Mouse (Mus musculus): ENCODE data around the gene Tmc1. TPM values are rescaled to one million over a fixed set of nuclear protein-coding genes. Genes with fewer than 3 reads are reported as not detected.

Gene Tmc1
- not detected in 2 replicates for polyA plus RNA-seq (2011; ENCODE audit: insufficient read length, low read depth, missing spikeins)

GRCm38 (mm10) chr19:20953874-20954273 lies at the start of gene Tmc1:
Gene Tmc1, minus strand, starts transcription at chr19:20954202.
- no peaks in the 10 kb centered on the region for H3K4me1 ChIP-seq (ENCODE audit: control insufficient read depth, insufficient read depth, low read length)
- no peak within 1 kb of the TSS for H3K27ac ChIP-seq (ENCODE audit: insufficient read depth, low read length)
- H3K4me3 ChIP-seq (ENCODE audit: insufficient read depth, low read length), result no peak within 1 kb of the TSS
- TF ChIP-seq POLR2A (IDR thresholded peaks at IDR 0.05; ENCODE audit: low read depth, low read length) (no peak), CTCF (IDR thresholded peaks at IDR 0.05; ENCODE audit: borderline replicate concordance, insufficient read depth, low read length) (no peak)

GRCm38 (mm10) chr19:21001552-21001951 lies 47.5 kb upstream of the Tmc1 start:
- TF ChIP-seq POLR2A (IDR thresholded peaks at IDR 0.05; ENCODE audit: low read depth, low read length), result no peak
- TF ChIP-seq CTCF (IDR thresholded peaks at IDR 0.05; ENCODE audit: borderline replicate concordance, insufficient read depth, low read length), result no peak
- H3K4me1 ChIP-seq (ENCODE audit: control insufficient read depth, insufficient read depth, low read length), result no peaks in the 10 kb centered on the region
- H3K27ac ChIP-seq (ENCODE audit: insufficient read depth, low read length), result no peak overlapping the region
- no peak overlapping the region for H3K4me3 ChIP-seq (ENCODE audit: insufficient read depth, low read length)

DNA sequence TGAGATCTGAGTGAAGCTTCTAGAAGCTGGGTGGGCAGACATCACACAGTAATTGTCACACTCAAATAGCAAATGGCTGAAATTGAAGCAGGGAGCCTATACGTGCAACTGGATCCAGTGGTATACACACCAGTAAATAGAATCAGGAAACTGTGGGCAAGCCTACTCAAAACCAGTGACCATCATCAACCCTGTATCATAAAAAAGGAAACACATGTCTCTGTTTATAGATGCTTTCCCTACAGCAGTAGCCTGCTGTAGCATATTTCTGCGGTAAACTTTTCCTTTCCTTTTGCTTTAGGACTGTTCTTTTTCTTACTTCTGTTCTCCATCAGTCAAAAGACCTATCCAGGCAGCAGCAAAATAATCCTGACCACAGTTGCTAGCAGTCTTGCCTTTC lies 25.2 kb upstream of the Tmc1 start:
- no peaks in the 10 kb centered on the region for H3K4me1 ChIP-seq (ENCODE audit: control insufficient read depth, insufficient read depth, low read length)
- TF ChIP-seq POLR2A (IDR thresholded peaks at IDR 0.05; ENCODE audit: low read depth, low read length) (no peak), CTCF (IDR thresholded peaks at IDR 0.05; ENCODE audit: borderline replicate concordance, insufficient read depth, low read length) (no peak)
- H3K27ac ChIP-seq (ENCODE audit: insufficient read depth, low read length), result no peak overlapping the region

DNA sequence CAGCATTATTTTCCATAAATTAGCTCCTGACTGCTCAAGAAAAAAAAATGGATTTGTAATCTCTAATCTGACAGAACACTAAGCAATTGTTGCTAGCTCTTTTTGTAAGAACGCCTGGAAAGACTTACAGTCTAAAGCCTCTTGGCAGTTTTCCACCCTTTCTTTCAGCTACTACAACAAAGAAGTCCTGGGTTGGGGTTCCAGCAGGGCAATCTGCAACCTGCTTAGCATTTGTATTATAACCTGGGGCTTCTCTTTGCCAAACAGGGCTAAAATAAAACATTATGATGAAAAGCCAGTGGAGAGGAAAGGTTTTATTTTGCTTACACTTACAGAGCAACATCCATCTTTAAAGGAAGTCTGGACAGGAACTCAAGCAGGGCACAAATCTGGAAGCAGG lies 24.1 kb upstream of the Tmc1 start:
- Histone ChIP-seq H3K27ac (ENCODE audit: insufficient read depth, low read length) (no peak overlapping the region), H3K4me1 (ENCODE audit: control insufficient read depth, insufficient read depth, low read length) (no peaks in the 10 kb centered on the region), H3K4me3 (ENCODE audit: insufficient read depth, low read length) (no peak overlapping the region)
- no peak for TF ChIP-seq CTCF (IDR thresholded peaks at IDR 0.05; ENCODE audit: borderline replicate concordance, insufficient read depth, low read length)
- TF ChIP-seq POLR2A (IDR thresholded peaks at IDR 0.05; ENCODE audit: low read depth, low read length), result no peak

More for the DNA sequence above, 25.2 kb upstream of the Tmc1 start:
- no peak overlapping the region for H3K4me3 ChIP-seq (ENCODE audit: insufficient read depth, low read length)

DNA sequence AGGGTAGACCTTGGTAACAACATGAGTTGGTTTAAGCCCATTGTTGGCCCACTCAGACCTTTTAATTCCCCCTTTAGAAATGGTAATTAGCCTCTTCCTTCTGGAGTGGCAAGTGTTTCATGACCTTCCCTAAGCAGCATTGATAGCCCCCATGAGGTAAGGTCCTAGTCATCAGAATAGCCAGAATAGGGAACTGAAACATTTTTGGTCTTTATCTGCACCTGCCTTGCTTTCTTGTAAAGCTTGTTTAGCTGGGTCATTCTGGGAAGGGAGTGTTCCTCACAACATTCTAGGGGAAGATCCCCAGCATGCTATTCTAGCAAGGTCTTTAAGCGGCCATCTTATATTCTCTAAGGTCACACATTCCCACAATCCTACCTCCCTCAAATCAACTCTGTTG lies 17.9 kb upstream of the Tmc1 start:
- TF ChIP-seq POLR2A (IDR thresholded peaks at IDR 0.05; ENCODE audit: low read depth, low read length) (no peak), CTCF (IDR thresholded peaks at IDR 0.05; ENCODE audit: borderline replicate concordance, insufficient read depth, low read length) (no peak)
- Histone ChIP-seq H3K4me1 (ENCODE audit: control insufficient read depth, insufficient read depth, low read length) (no peaks in the 10 kb centered on the region), H3K4me3 (ENCODE audit: insufficient read depth, low read length) (no peak overlapping the region), H3K27ac (ENCODE audit: insufficient read depth, low read length) (no peak overlapping the region)

DNA sequence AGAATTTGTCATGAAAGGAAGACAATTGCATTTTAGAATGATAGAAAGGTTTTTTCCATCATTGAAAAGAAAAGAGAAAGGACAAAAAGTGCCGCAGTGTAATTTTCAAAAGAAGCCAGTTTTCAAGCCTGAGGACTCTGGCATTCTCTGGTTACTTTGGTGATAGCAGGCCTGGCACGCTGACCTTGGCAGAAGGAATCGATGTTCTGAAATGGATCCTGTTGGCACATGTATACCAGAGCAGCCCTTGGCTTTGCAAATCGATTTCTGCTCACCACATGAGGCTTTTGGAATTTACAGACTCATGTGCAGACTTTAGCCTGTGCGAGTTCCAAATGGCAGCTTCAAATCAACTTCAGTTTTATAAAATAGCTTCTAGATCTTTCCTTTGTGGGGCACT lies 813 bp upstream of the Tmc1 start:
- TF ChIP-seq POLR2A (IDR thresholded peaks at IDR 0.05; ENCODE audit: low read depth, low read length) (no peak), CTCF (IDR thresholded peaks at IDR 0.05; ENCODE audit: borderline replicate concordance, insufficient read depth, low read length) (no peak)
- no peaks in the 10 kb centered on the region for H3K4me1 ChIP-seq (ENCODE audit: control insufficient read depth, insufficient read depth, low read length)
- no peak overlapping the region for H3K4me3 ChIP-seq (ENCODE audit: insufficient read depth, low read length)
- no peak overlapping the region for H3K27ac ChIP-seq (ENCODE audit: insufficient read depth, low read length)

DNA sequence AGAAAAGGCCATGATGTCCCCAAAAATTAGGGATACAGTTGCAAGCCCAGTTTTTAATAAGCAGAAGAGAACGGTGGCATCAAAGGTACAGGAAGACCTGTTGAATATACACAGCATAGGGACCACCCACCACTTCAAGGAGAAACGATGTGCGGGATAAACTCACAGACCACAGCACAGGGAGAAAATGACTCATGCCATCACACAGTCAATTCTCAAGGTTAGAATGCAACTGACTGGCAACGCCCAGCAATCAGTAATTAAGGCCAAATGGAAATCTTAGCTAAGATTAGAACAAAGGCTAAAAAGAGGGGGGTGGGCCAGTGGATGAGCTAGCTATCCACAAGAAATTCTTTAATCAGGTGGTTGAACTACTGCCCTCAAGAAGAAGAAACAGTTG lies 9.6 kb downstream of the Tmc1 start:
- Histone ChIP-seq H3K4me1 (ENCODE audit: control insufficient read depth, insufficient read depth, low read length) (no peaks in the 10 kb centered on the region), H3K27ac (ENCODE audit: insufficient read depth, low read length) (no peak overlapping the region), H3K4me3 (ENCODE audit: insufficient read depth, low read length) (no peak overlapping the region)
- TF ChIP-seq CTCF (IDR thresholded peaks at IDR 0.05; ENCODE audit: borderline replicate concordance, insufficient read depth, low read length) (no peak), POLR2A (IDR thresholded peaks at IDR 0.05; ENCODE audit: low read depth, low read length) (no peak)

DNA sequence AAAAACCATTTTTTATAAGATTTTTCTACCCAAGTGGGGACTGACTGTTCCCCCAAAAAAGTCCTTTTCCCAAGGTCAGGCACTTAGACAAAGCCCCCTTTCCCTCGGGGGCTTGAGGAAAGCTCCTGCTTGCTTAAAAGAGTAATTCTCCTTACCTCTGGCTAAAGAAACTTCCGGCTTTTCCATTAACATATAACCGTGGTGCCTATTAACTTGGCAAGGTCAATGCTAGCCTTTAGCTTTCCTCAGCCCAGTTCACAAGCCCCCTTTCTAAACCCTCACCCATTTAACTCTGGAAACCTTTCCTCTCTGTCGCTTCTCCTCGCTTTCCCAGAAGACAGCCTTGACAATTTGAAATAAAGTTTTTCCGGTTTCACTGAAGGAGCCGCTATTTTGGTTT lies 29.7 kb downstream of the Tmc1 start:
- no peak overlapping the region for H3K27ac ChIP-seq (ENCODE audit: insufficient read depth, low read length)
- TF ChIP-seq CTCF (IDR thresholded peaks at IDR 0.05; ENCODE audit: borderline replicate concordance, insufficient read depth, low read length) (no peak), POLR2A (IDR thresholded peaks at IDR 0.05; ENCODE audit: low read depth, low read length) (no peak)

GRCm38 (mm10) chr19:20923336-20924211 lies 30.4 kb downstream of the Tmc1 start:
- Histone ChIP-seq H3K4me1 (ENCODE audit: control insufficient read depth, insufficient read depth, low read length) (no peaks in the 10 kb centered on the region), H3K4me3 (ENCODE audit: insufficient read depth, low read length) (no peak overlapping the region), H3K27ac (ENCODE audit: insufficient read depth, low read length) (no peak overlapping the region)
- TF ChIP-seq CTCF (IDR thresholded peaks at IDR 0.05; ENCODE audit: borderline replicate concordance, insufficient read depth, low read length) (no peak), POLR2A (IDR thresholded peaks at IDR 0.05; ENCODE audit: low read depth, low read length) (no peak)

More for the DNA sequence above, 29.7 kb downstream of the Tmc1 start:
- H3K4me1 ChIP-seq (ENCODE audit: control insufficient read depth, insufficient read depth, low read length), result no peaks in the 10 kb centered on the region
- H3K4me3 ChIP-seq (ENCODE audit: insufficient read depth, low read length), result no peak overlapping the region

DNA sequence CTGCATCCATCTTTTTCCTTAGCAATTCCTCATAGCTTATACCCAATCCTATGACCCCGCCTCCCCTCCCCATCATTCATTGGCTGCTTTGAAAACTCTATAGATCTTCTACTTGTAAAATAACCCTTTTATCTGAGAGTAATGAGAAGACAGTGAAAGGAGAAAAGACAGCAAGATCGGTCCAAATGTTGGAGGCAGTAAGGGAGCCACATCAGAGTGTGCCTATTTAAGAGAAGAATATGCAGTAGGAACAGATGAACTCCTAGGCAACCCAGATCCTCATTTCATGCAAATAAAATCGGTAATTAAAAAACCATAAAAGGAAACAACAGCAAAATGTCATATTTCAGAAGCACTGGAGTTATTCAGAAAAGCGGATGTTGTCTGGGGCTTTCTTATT lies 35.8 kb downstream of the Tmc1 start:
- Histone ChIP-seq H3K4me3 (ENCODE audit: insufficient read depth, low read length) (no peak overlapping the region), H3K4me1 (ENCODE audit: control insufficient read depth, insufficient read depth, low read length) (no peaks in the 10 kb centered on the region), H3K27ac (ENCODE audit: insufficient read depth, low read length) (no peak overlapping the region)
- TF ChIP-seq CTCF (IDR thresholded peaks at IDR 0.05; ENCODE audit: borderline replicate concordance, insufficient read depth, low read length) (no peak), POLR2A (IDR thresholded peaks at IDR 0.05; ENCODE audit: low read depth, low read length) (no peak)
